Mouse (Mus musculus): Measurements from ENCODE around the gene Neurod1. TPM values are rescaled to one million over a fixed set of nuclear protein-coding genes. Genes with fewer than 3 reads are reported as not detected.

Neurod1 gene
- total and polyA plus RNA-seq, 3 experiments = not detected

GRCm38 (mm10) chr2:79462411-79462810 is 5.9 kb upstream of the Neurod1 start:
- dilution Hi-C loops (cut with MboI; ENCODE audit: extremely low pct_ligation_motif_present, extremely low pct_unique_long_range_greater_than_20kb, low sequenced_read_pairs) = no loop called here

GRCm38 (mm10) chr2:79461861-79462260 is 5.3 kb upstream of the Neurod1 start:
- Histone ChIP-seq H3K36me3 (replicated peaks in 1 of 2; ENCODE audit: control insufficient read depth in 1 of 2, insufficient read depth in 1 of 2, low read length in 1 of 2) (no peaks in the 10 kb centered on the region), H3K9ac (ENCODE audit: insufficient read depth, low read depth) (no peak overlapping the region), H3K27me3 (replicated peaks) (no peaks in the 10 kb centered on the region), H3K9me3 (replicated peaks; ENCODE audit: low read length) (no peaks in the 10 kb centered on the region), H3K4me3 (replicated peaks in 1 of 3; ENCODE audit: low read depth in 2 of 3, low read length in 2 of 3, poor library complexity in 1 of 3) (no peak overlapping the region), H3K79me2 (replicated peaks; ENCODE audit: control insufficient read depth, extremely low read depth, insufficient read depth, poor library complexity, severe bottlenecking) (no peaks in the 10 kb centered on the region), H3K4me1 (ENCODE audit: control insufficient read depth in 1 of 2, insufficient read depth in 2 of 2) (peaks cover 0 to 16% of the 10 kb centered on the region in 2 experiments; a peak in 2 of 4 replicates), H3K4me2 (ENCODE audit: insufficient read depth, low read depth, poor library complexity, severe bottlenecking) (no peak overlapping the region), H3K27ac (ENCODE audit: insufficient read depth, low read depth) (no peak overlapping the region)
- in situ Hi-C loops (cut with MboI; ENCODE audit: low pct_ligation_motif_present, low pct_unique_long_range_greater_than_20kb, low sequenced_read_pairs) (no loop called here), dilution Hi-C loops (cut with MboI; ENCODE audit: extremely low pct_ligation_motif_present, extremely low pct_unique_long_range_greater_than_20kb, low sequenced_read_pairs) (no loop called here)
- TF ChIP-seq USF1 (IDR thresholded peaks at IDR 0.05; ENCODE audit: low read depth, low read length) (no peak), NRF1 (IDR thresholded peaks at IDR 0.05; ENCODE audit: low read depth, low read length) (no peak), CHD2 (IDR thresholded peaks at IDR 0.05; ENCODE audit: low read length) (no peak), MAX (IDR thresholded peaks at IDR 0.05; ENCODE audit: low read length) (no peak), JUND (conservative IDR thresholded peaks at IDR 0.05; ENCODE audit: low read depth, low read length) (no peak), USF2 (conservative IDR thresholded peaks at IDR 0.05; ENCODE audit: low read depth, low read length) (no peak), RAD21 (IDR thresholded peaks at IDR 0.05; ENCODE audit: low read depth, low read length) (no peak), POLR2AphosphoS2 (IDR thresholded peaks at IDR 0.05; ENCODE audit: low read depth, low read length) (no peak), ZNF384 (IDR thresholded peaks at IDR 0.05; ENCODE audit: low read depth, low read length) (no peak), CHD1 (IDR thresholded peaks at IDR 0.05; ENCODE audit: low read depth, low read length) (no peak), MAZ (IDR thresholded peaks at IDR 0.05; ENCODE audit: low read depth, low read length) (no peak), ETS1 (conservative IDR thresholded peaks at IDR 0.05; ENCODE audit: low read depth, low read length) (no peak), BHLHE40 (IDR thresholded peaks at IDR 0.05; ENCODE audit: low read depth, low read length) (no peak), NELFE (IDR thresholded peaks at IDR 0.05; ENCODE audit: low read depth, low read length) (no peak), MAFK (IDR thresholded peaks at IDR 0.05; ENCODE audit: insufficient replicate concordance, low read length) (no peak)
- no peak for DNase-seq (ENCODE audit: extremely low read depth)

More at GRCm38 (mm10) chr2:79462411-79462810, 5.9 kb upstream of the Neurod1 start:
- DNase-seq (ENCODE audit: extremely low read depth) = no peak
- Histone ChIP-seq H3K79me2 (replicated peaks; ENCODE audit: control insufficient read depth, extremely low read depth, insufficient read depth, poor library complexity, severe bottlenecking) (no peaks in the 10 kb centered on the region), H3K27me3 (replicated peaks) (no peaks in the 10 kb centered on the region), H3K9me3 (replicated peaks; ENCODE audit: low read length) (no peaks in the 10 kb centered on the region), H3K4me1 (ENCODE audit: control insufficient read depth in 1 of 2, insufficient read depth in 2 of 2) (peaks cover 0 to 16% of the 10 kb centered on the region in 2 experiments; a peak in 2 of 4 replicates), H3K4me2 (ENCODE audit: insufficient read depth, low read depth, poor library complexity, severe bottlenecking) (no peak overlapping the region), H3K36me3 (replicated peaks in 1 of 2; ENCODE audit: control insufficient read depth in 1 of 2, insufficient read depth in 1 of 2, low read length in 1 of 2) (no peaks in the 10 kb centered on the region), H3K4me3 (replicated peaks in 1 of 3; ENCODE audit: low read depth in 2 of 3, low read length in 2 of 3, poor library complexity in 1 of 3) (no peak overlapping the region), H3K27ac (ENCODE audit: insufficient read depth, low read depth) (no peak overlapping the region), H3K9ac (ENCODE audit: insufficient read depth, low read depth) (no peak overlapping the region)
- TF ChIP-seq RCOR1 (conservative IDR thresholded peaks at IDR 0.05; ENCODE audit: low read depth, low read length) = no peak
- TF ChIP-seq TBP (conservative IDR thresholded peaks at IDR 0.05; ENCODE audit: low read depth, low read length) = no peak
- TF ChIP-seq NRF1 (IDR thresholded peaks at IDR 0.05; ENCODE audit: low read depth, low read length) = no peak
- no peak for TF ChIP-seq EP300 (IDR thresholded peaks at IDR 0.05; ENCODE audit: low read length)
- TF ChIP-seq UBTF (IDR thresholded peaks at IDR 0.05; ENCODE audit: low read depth, low read length) = no peak
- TF ChIP-seq SMC3 (IDR thresholded peaks at IDR 0.05; ENCODE audit: low read depth, low read length) = no peak
- TF ChIP-seq SIN3A (IDR thresholded peaks at IDR 0.05; ENCODE audit: low read length) = no peak
- TF ChIP-seq POLR2AphosphoS2 (IDR thresholded peaks at IDR 0.05; ENCODE audit: low read depth, low read length) = no peak
- TF ChIP-seq MEF2A (IDR thresholded peaks at IDR 0.05; ENCODE audit: borderline replicate concordance, low read depth, low read length) = no peak
- no peak for TF ChIP-seq MYC (IDR thresholded peaks at IDR 0.05; ENCODE audit: low read depth, low read length)
- TF ChIP-seq CTCF (conservative IDR thresholded peaks at IDR 0.05 in 1 of 2, IDR thresholded peaks at IDR 0.05 in 1 of 2; ENCODE audit: low read depth in 2 of 2, low read length in 2 of 2) = no peak
- no peak for TF ChIP-seq ZC3H11A (IDR thresholded peaks at IDR 0.05; ENCODE audit: low read depth, low read length)
- TF ChIP-seq KAT2A (IDR thresholded peaks at IDR 0.05; ENCODE audit: insufficient replicate concordance, low read length) = no peak
- TF ChIP-seq IRF4 (IDR thresholded peaks at IDR 0.05; ENCODE audit: low read depth, low read length) = no peak
- TF ChIP-seq CHD2 (IDR thresholded peaks at IDR 0.05; ENCODE audit: low read length) = no peak
- no peak for TF ChIP-seq MXI1 (IDR thresholded peaks at IDR 0.05; ENCODE audit: low read depth, low read length)
- no peak for TF ChIP-seq NELFE (IDR thresholded peaks at IDR 0.05; ENCODE audit: low read depth, low read length)
- no peak for TF ChIP-seq ZMIZ1 (IDR thresholded peaks at IDR 0.05; ENCODE audit: low read depth, low read length)
- TF ChIP-seq MAZ (IDR thresholded peaks at IDR 0.05; ENCODE audit: low read depth, low read length) = no peak
- no peak for TF ChIP-seq TCF12 (IDR thresholded peaks at IDR 0.05; ENCODE audit: low read depth, low read length)
- in situ Hi-C loops (cut with MboI; ENCODE audit: low pct_ligation_motif_present, low pct_unique_long_range_greater_than_20kb, low sequenced_read_pairs) = no loop called here
